Mouse (Mus musculus): Measurements from ENCODE around the gene Scn4b.

The Scn4b gene

GRCm38 (mm10) chr9:45126941-45127340 lies 11.3 kb upstream of the Scn4b start:
- DNase-seq (ENCODE audit: low spot score in 2 of 2) = no peak

GRCm38 (mm10) chr9:45130119-45130518 lies 8.1 kb upstream of the Scn4b start:
- no peak for DNase-seq (ENCODE audit: low spot score in 2 of 2)

DNA sequence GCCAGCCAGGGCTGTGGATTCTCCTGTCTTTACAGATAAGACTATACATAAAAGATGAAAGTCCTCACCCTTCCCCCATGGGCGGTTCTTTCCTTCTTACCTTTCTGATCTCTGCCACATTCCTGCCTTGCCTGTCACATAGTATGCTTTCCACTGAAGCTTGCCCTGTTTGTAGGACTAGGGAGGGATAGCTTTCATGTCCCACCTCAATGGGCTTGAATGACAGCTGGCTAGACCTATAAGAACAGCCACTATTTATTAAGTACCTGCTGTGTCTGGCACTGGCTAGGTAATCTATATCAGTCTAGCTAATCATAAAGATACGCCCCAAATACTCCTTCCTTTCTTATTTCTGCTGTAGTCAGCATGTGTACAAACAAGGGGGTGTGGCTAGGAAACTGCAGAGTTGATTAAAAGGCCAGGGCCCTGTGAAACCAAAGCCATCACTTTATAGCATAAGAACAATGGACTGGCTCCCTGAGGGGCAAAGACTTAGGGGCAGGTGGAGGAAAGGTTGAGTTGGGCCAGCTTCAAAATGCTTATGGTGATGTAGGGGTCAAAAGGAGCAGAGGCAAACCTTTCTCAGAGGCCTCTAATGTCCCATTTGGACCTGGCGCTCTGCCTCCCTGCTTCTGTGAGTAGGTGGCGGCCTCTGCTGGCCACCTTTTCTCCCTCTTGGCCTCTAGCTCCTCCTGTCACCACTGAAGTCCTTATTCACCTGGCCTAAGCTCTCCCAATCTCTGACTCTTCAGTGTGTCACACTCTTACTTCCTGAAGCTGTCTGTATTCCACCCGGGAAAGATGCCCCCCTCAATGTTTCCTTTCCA lies 4.5 kb upstream of the Scn4b start:
- DNase-seq (ENCODE audit: low spot score in 2 of 2) = peak; percentile 29 to 36

DNA sequence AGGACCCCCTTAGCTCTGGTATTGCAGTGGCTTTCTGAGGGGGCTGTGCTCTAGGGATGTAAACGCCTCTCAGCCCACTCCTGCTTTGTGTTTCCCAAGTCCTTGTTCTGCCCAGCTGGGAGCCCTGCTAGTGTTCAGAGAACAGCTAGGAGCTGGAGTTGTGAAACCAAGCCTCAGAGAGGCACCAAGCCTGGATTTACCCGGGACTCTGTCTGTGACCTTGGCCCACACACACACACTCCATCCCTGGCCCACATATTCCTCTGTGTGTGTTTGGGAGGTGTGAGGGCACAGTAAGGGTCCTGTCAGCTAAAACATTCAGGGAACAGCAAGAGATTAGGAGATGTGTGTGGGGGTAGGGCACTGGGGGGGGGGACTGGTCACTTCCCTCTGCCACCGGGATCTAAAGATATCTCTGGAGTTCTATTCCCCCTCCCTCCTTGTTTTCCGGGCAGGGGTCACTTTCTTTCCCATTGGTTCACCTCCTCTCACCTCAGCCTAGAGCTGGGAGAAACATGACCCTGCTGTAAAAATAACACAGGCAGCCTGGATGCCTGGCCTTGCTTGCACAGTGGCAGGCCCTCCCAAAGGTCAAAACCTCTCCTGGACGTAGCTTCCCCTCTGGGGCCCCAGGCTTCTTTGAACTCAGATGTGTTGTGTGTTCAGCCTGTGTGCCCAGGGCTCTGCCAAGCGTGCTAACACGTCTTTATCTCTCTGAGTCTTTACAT lies 1.6 kb upstream of the Scn4b start:
- DNase-seq (ENCODE audit: low spot score in 2 of 2) = peak; percentile 24 to 36

DNA sequence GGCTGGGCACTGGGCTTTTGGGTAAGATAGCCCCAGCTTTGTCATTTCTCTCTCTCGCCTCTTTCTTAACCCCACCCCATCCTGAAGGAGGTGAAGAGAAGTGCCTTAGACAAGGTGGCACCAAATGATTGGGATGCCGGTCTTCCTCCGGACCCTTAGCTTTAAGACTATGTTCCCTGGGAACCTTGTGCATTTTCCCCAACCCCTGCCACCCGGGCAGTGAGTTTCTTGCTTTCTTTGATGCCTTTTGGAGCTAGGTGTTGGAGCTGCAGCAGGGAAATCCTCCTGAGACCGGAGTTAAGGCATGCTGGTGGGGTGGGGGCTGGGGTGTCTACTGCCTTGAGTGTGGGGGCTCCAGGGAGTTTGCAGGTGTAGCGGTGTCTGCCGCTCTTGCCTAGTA lies 887 bp downstream of the Scn4b start:
- no peak for DNase-seq (ENCODE audit: low spot score in 2 of 2)

DNA sequence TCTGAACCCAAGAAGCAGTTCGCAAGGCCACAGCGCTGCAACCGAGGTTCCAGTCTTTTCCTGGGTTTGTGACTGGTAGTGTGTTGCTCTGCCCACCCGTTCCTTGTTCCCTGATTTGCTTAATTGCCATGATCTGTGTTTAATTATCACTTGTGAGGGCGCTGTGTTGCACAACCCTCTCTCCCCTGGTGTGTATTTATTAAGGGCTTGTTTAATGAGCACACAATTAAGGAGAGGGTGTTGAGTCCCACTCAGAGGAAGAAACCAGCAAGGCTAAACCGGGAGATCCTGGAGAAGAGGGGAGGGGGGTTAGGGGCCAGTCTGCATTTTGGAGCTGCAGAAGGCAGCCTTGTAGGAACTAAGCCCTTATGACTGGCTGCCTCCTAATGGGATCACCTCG lies 2.8 kb downstream of the Scn4b start:
- no peak for DNase-seq (ENCODE audit: low spot score in 2 of 2)

DNA sequence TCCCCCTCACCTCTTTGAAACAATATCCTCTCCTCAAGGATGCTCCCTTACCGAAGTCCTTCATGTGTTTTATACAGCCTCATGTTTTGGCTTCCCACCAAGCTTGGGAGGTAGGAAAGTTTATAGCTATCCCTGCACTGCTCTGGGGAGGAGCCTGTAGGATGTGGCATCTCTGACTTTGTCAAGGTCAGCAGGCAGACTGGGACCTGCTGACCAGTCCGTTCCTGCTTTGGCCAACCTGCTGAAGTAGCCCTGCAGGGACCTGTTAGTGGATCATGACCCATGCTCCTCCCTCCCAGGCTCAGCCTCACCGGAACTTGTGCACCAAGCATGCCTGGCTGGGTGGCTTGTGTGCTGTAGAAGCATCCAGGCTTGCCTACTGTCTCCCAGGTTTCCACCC lies 4.5 kb downstream of the Scn4b start:
- DNase-seq (ENCODE audit: low spot score in 2 of 2) = no peak

DNA sequence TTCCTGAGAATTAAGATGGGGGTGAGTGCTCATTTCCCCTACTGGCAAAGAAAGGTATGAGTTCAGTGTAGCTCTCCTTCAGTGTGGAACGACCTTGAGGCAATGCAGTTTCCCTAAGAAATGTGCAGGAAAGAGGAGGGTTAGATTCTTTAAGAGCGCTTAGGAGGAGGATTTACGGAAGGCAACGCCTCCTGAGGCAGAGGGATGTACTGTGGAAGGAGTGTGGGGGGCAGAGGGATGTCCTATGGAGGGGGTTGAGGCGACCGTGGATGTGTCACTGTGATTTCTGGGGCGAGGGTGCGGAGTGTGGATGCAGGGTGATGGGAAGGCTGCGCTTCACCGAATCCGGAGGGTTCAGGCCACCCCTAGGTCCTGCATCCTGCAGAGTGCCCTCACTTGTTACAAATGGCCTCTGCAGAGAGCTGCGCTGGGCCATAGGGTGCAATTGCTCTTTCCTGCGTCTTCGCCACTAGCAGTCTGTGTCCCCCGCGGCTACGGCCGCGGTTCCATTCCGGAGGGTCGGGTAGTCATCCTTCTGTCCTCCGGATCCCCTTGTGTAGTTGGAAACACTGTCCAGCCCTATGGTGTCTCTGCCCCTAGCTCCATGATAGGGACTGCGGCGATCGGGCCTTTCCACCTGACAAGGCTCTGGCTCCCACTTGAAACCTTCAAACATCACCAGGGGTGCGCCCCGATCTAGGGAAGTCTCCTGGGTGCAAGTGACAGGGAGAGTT lies 7.5 kb downstream of the Scn4b start:
- DNase-seq (ENCODE audit: low spot score in 2 of 2) = no peak

DNA sequence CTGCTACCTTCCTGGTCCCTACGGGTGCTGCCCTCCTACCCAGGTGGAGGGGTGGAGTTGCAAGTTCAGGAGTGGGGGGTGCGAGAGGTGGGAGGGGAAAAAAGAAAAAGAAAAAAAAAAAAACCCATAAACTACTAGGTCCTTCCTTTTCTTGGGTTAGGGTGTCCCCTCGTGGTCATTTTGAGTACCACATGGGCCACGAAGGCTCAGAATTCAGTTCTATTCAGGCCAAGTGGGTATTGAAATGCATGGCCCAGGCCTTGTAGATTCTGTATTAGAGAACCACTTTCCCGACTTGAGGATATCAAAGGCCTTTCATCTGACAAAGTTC lies 8.0 kb downstream of the Scn4b start:
- DNase-seq (ENCODE audit: low spot score in 2 of 2) = peak in 1 of 2 experiments; percentile 42

DNA sequence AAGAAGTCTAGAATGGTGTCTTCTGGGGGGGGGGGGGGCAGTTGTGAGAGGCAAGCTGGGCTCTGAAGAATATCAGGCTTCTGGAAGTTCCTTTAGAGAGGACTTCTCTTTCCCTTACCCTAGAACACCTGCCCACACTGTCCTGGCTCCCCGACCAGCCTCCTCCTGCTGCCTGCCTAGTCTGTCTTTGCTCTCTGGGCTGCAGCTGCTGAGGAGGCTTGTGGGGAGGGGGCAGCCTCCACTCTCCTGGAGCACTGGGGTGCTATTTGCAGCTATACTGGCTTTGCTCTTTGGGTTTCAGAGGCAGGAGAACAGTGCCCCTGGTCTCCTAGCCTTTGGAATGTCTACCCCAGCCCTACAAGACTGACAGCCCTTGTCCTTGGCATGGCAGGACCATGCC lies 12.7 kb downstream of the Scn4b start:
- no peak for DNase-seq (ENCODE audit: low spot score in 2 of 2)

DNA sequence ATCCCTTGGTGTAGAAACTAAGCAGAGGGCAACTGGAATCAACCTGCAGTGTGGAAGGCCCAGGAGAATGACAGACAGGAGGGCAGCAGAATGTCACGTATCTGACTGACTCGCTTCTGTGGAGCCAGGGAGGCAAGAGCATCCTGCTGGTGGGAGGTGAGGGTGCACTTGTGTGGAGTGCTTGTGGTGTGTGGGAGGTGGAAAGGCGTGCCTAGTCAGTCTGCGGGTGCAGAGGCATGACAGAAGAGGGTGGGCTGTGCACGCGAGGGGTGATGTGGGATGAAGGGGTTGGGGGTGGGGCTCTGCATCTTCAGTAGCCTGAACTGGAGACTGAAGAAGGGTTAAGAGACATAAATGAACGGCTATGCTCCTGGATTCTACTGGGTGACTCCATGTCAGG lies 15.2 kb downstream of the Scn4b start:
- no peak for DNase-seq (ENCODE audit: low spot score in 2 of 2)

- no peak for DNase-seq (ENCODE audit: low spot score in 2 of 2)
Observed at GRCm38 (mm10) chr9:45167903-45168302, 29.7 kb downstream of the Scn4b start.

DNA sequence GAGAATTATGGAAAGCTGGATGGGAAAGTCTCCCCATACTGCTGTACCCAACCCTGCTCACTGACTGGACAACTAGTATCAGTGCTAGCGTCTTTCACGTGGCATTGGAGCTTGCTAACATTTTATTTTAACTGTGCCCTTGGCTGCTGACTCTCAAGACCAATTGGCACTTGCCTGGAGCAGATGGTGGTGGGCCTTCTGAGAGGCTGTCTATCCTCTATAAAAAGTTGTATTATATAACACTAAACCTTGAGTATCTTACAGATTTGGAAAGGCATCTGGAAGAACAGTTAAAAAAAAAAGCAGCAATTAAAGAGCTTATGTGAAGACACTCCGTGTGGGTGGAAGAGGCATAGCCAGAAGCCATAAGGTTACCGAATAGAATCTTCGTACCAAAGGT lies 32.0 kb downstream of the Scn4b start:
- no peak for DNase-seq (ENCODE audit: low spot score in 2 of 2)

DNA sequence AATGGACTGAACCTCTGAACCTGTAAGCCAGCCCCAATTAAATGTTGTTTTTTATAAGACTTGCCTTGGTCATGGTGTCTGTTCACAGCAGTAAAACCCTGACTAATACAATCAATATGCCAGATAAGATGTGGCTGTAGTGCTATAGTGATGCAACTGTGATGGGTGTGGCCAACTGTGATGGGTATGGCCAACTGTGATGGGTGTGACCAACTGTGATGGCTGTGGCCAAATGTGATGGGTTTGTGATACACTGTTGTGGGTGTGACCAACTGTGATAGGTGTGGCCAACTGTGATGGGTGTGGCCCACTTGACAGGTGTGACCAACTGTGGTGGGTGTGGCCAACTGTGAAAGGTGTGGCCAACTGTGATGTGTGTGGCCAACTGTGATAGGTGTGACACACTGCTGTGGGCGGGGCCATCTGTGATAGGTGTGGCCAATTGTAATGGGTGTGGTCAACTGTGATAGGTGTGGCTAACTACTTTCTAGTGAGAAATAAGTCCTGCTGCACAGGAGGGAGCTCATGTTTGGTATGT lies 32.9 kb downstream of the Scn4b start:
- no peak for DNase-seq (ENCODE audit: low spot score in 2 of 2)

GRCm38 (mm10) chr9:45173475-45173874 lies 35.3 kb downstream of the Scn4b start:
- DNase-seq (ENCODE audit: low spot score in 2 of 2) = no peak

GRCm38 (mm10) chr9:45179282-45179681 lies 41.1 kb downstream of the Scn4b start:
- DNase-seq (ENCODE audit: low spot score in 2 of 2) = no peak

DNA sequence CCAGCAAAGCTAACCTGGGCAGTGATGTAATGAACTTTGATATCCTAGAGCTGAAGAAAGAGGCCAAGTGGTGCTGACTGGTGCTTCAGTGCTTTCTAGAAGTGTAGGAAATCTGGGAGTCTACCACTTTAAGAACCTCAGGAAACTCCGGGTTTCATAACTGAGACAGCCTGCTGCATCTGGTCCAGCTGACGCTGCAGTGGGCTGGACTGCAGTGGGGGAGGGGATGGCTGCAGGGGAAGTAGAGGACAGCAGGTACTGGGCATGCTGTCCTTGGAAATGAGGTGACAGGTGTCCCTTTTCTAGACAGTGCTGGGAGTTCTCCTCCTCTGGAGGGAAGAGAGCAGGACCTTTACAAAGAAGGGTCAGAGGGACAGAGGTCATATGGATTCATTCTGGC lies 43.6 kb downstream of the Scn4b start, which contains the start of gene BC049352:
Gene BC049352, plus strand, starts transcription at position 238 of the 400 bp plus-strand sequence.
- DNase-seq (ENCODE audit: low spot score in 2 of 2) = peak; percentile 4 to 22

DNA sequence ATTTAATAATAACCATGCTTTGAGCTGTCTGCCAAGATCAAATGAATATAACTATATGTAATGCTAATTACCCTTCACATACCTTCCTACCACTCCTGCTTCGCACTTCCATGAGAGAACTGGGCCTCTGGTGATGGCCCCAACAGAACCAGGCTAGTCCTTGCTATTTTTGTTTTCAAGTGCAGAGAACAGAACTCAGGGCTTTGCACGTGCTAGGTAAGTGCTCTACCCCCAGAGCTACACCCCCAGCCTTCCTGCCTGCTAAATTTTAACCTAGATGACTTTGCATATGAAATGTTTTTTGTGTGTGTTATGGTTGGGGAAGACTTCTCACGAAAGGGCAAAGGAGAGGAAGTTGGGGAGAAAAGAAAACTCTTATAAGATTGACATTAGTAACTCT lies 44.3 kb downstream of the Scn4b start:
- DNase-seq (ENCODE audit: low spot score in 2 of 2) = no peak

DNA sequence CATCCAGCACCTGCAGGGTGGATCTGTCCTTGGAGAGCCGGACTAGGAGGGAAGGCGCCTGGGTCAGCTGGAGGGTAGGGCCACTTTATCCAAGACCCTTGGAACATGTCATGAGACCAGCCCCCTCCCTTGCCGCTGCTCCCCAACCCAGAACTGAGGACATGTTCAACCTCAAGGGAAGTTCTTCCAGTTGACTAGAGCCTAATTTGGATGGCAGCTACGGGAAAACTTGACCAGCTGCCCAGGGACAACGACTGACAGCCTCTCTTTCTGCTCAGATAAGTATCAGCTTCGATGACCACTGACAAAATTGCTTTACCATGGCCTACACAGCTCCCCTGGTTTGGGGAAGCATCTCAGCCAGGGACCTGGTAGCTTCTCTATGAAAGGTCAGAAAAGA lies 45.1 kb downstream of the Scn4b start:
- DNase-seq (ENCODE audit: low spot score in 2 of 2) = no peak

DNA sequence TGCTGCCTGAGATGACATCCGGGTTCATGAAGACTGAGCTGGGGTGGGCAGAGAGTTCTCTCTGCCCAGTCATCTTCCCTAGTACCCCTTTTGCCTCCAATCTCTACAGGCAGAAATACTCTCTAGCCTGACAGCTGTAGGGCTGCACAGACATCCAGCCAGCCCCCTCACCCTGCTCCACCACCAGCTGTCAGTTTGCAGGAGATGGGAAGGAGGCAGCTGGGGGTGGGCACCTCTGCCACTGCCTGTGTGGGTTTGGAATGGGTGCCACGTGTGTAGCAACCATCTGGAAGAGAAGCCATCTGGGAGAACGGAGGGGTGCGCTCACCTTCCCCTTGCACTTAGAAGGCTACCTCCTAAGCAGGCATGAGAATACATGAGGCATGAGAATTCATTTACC lies 47.1 kb downstream of the Scn4b start:
- no peak for DNase-seq (ENCODE audit: low spot score in 2 of 2)

DNA sequence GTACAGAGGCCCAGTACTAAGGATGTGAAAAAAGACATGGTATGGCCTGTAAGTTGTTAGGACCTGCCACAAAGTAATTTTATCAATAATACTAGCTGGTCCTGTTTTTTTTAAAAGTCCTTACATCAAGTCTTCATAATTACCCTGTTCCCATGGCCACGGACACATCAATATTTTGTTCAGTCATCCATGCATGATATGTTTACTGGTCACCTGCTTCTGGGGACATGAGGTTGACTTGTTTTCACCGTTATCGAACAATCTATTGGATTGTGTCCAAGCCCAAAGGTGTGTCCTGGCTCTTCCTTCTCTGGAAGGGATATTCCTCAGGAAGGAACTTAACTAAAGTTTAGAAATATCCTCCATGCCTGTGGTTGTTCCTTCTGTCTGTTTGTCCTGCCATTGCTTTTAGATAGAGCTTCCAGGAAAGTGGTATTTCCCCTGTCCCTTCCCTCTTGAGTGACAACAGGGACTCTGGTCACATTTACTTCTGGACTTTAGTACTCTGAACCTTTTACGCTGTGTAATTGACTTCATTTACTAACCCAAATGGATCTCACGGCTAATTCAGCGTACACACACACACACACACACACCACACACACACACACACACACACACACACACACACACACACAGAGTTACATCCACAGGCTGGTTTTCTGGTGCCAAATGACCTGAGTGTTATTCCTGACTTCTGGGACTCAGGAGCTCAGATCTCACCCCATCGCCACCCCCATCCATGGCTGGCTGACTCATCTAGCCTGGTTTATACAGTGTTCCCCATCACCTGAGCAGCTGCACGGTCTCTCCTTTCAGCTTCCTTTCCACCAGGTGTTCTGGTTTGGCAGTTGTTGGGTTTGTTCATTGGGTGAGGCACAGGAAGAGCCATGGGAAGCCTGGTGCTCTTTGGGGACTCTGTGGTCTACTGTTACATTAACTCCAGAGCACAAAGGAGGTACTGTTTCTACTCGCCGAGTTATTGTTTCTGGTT lies 50.7 kb downstream of the Scn4b start:
- no peak for DNase-seq (ENCODE audit: low spot score in 2 of 2)
